Comparison of ENCODE assay signal across 7 mouse cellular contexts in genomic region chrX:12873698-12874144, GRCm38 (mm10).
DNase-seq lines count a peak whose midpoint lies in the region; ATAC-seq lines count a peak whose summit lies in the region.

No protein-coding gene starts in this region.

- H3K4me1 ChIP-seq in embryonic facial prominence, embryonic 10.5 days: 0 out of 2 replicates have a peak, but pooled peaks cover 4% of the 10 kb centered on the region
- H3K4me1 ChIP-seq in limb, embryonic 10.5 days: no peaks in the 10 kb centered on the region
- peaks cover 4% of the 10 kb centered on the region; the same call in 1 of the 2 replicates for H3K4me1 ChIP-seq in midbrain, embryonic 12.5 days

- DNase-seq in adrenal gland, adult 8-10 months: peak; percentile 60
- peak; percentile 81 for DNase-seq in embryonic facial prominence, embryonic 10.5 days (ENCODE audit: low spot score)
- peak; percentile 96 for DNase-seq in heart, adult 11 months
- DNase-seq in kidney, adult 11 months: peak; percentile 75
- peak; percentile 77 for DNase-seq in limb, embryonic 10.5 days (ENCODE audit: low spot score)
- DNase-seq in spleen, adult 12 weeks (ENCODE audit: low spot score): peak; percentile 25

- H3K9me3 ChIP-seq in embryonic facial prominence, embryonic 10.5 days: no peaks in the 10 kb centered on the region
- H3K9me3 ChIP-seq in limb, embryonic 10.5 days (replicated peaks): no peaks in the 10 kb centered on the region
- no peaks in the 10 kb centered on the region for H3K9me3 ChIP-seq in midbrain, embryonic 12.5 days

- H3K9ac ChIP-seq in midbrain, embryonic 12.5 days (replicated peaks): 0 out of 2 replicates have a peak overlapping the region, but pooled peaks have one; percentile 34

- 48% methylated on average over 22 of the region's 22 CpGs for WGBS in embryonic facial prominence, embryonic 10.5 days
- 40% methylated on average over 22 of the region's 22 CpGs for WGBS in limb, embryonic 10.5 days
- 55% methylated on average over 22 of the region's 22 CpGs for WGBS in midbrain, embryonic 12.5 days

- peak overlapping the region; percentile 71 for H3K27ac ChIP-seq in embryonic facial prominence, embryonic 10.5 days (replicated peaks)
- no peak overlapping the region; the same call in 1 of the 2 replicates for H3K27ac ChIP-seq in limb, embryonic 10.5 days
- peak overlapping the region; percentile 89 for H3K27ac ChIP-seq in midbrain, embryonic 12.5 days (replicated peaks)

- peaks cover 11% of the 10 kb centered on the region; the same call in 1 of the 2 replicates for H3K27me3 ChIP-seq in embryonic facial prominence, embryonic 10.5 days (replicated peaks; ENCODE audit: low read depth, poor library complexity, severe bottlenecking)
- H3K27me3 ChIP-seq in limb, embryonic 10.5 days (ENCODE audit: low read depth, poor library complexity, severe bottlenecking): peaks cover 27% of the 10 kb centered on the region; the same call in 1 of the 2 replicates
- no peaks in the 10 kb centered on the region for H3K27me3 ChIP-seq in midbrain, embryonic 12.5 days

- H3K4me3 ChIP-seq in embryonic facial prominence, embryonic 10.5 days: peak overlapping the region; percentile 49
- peak overlapping the region; percentile 43 for H3K4me3 ChIP-seq in limb, embryonic 10.5 days
- H3K4me3 ChIP-seq in midbrain, embryonic 12.5 days: peak overlapping the region; percentile 32

- no peaks in the 10 kb centered on the region for H3K36me3 ChIP-seq in embryonic facial prominence, embryonic 10.5 days (replicated peaks)
- no peaks in the 10 kb centered on the region for H3K36me3 ChIP-seq in limb, embryonic 10.5 days
- H3K36me3 ChIP-seq in midbrain, embryonic 12.5 days: no peaks in the 10 kb centered on the region

- peak; percentile 94 for ATAC-seq in midbrain, embryonic 12.5 days (ENCODE audit: low FRiP score, low read depth)

- peak overlapping the region; percentile 40 for H3K4me2 ChIP-seq in midbrain, embryonic 12.5 days (replicated peaks)

Comparison
In these comparisons a context has a peak if more than half of its experiments do, and no peak if none do; other contexts are left out.
1. DNase-seq: peak in every context shown above with its lines; median percentile 96 in heart, adult 11 months; 81 in embryonic facial prominence, embryonic 10.5 days; 77 in limb, embryonic 10.5 days; 75 in kidney, adult 11 months; 60 in adrenal gland, adult 8-10 months; 25 in spleen, adult 12 weeks.